Mouse (Mus musculus) liver, embryonic 14.5 days (tissue): ENCODE results near the gene Lrmda.
A peak's percentile ranks its signal among the peaks of the same experiment; 100 is the strongest.

Source experiments
- CTCF ChIP-seq: IDR thresholded peaks from 2 replicates; pipeline ENCODE4 v1.5.1; 2016; ENCODE audit warnings: antibody characterized with exemption, low read depth, control low read depth
- EP300 ChIP-seq: IDR thresholded peaks from 2 replicates; pipeline ENCODE4 v1.6.1; 2016; ENCODE audit warnings: antibody characterized with exemption, low read depth

DNA sequence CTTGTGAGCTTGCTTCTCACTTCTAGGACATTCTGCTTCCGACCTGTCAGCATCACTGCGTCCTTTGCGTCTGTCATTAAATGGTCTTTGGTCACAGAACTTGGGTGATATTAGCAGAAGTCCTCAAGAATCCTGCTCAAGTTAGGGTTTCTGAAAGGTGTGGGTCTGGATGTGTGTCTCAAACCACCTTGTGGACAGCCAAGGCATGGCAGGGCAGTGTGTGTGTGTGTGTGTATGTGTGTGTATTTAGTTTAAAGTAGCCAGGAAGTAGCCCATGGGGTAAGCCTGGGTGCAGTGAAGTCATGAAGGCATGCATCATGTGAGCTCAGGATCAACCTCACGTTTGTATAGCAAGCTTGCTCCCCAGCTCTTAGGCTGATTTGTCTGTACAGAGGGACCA, 274.9 kb downstream of the Lrmda start:
- TF ChIP-seq EP300 (no peak), CTCF (peak; percentile 29)
